Mouse (Mus musculus): Measurements from ENCODE around the gene Troap.
A peak's percentile ranks its signal among the peaks of the same experiment; 100 is the strongest.
"Not testable (repeated sequence)": the region's sequence is repeated elsewhere in the genome, so short reads cannot be mapped to it uniquely, and the experiment has no call there.

Troap gene

DNA sequence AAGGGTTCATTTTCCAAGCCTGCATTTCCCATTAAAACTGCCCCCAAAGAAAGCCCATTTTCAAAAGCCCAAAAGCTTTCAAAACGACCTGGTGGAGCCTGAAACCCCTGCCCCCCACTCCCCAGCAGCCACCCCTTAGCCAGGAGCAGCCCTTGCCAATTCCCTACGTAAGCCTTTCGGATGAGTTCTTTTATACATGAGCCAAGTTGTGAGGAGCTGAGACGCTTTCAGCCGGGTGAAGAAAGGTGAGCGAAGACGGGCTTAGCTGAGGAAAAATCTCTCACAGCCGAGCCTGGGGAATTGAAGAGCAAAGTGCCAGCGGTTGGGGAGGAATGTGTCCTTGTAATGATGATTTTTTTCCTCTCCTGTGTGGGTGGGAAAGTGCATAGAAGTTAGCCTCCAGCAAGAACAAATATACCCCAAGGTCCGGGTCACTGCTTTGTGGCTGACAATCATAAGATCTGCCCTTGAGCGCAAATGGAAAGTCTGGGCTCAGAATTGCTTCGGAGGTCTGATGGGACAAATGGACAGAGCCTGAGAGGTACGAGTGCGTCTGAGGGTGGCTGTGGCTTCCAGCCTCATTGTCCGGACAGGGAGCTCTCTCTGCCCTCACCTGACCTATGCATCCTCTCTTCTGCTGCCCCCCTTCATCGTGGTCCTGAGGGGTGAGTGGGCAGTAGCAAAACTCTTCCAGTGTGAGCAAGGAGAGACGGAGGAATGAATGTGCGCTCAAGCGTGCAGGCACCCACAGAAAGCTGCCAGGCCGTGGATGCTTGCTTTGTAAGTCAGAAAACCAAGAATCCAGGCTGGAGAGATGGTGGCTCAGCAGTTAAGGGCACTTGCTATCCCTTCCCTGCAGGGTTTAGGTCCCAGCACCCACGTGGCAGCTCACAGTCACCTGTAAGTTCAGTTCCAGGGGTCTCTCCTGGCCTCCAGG, 33.2 kb upstream of the Troap start:
- no peak for DNase-seq

DNA sequence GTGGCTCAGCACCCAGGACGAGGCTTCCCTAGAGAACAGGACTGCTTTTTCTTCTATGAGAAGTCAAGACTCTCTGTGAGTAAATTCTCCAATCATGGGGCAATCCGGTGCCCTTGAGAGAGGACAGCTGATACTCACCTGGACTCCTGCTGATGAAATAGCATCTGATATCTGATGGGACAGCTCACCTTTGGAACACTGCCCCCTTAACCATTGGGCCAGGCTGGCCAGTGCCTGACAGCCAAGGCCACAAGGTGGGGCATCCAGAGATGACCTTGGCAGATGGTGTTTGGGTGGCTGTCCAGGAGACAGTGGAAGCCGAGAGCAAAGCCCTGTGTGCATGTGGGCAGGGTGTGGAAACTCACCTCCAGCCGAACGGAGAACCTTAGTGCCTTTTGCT, 32.0 kb upstream of the Troap start:
- no peak for DNase-seq

DNA sequence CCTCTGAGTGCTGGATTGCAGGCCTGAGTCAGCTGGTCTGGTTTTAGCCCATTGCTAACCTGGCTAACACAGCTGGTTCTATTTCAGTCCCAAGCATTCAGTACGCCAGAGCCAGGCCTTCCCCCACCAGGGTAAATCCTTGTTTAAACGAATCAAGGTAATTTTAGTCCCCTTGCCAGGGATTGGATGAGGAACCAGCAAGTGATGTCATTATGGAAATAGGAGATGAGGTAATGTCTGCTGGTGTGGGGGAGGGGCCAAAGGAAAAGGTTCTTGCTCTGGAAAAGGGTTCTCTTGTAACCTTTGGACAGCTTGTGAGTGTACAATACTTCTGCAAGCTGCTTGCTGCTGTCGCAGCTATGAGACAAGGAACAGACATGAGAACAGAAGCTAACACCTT, 29.5 kb upstream of the Troap start:
- no peak for DNase-seq

DNA sequence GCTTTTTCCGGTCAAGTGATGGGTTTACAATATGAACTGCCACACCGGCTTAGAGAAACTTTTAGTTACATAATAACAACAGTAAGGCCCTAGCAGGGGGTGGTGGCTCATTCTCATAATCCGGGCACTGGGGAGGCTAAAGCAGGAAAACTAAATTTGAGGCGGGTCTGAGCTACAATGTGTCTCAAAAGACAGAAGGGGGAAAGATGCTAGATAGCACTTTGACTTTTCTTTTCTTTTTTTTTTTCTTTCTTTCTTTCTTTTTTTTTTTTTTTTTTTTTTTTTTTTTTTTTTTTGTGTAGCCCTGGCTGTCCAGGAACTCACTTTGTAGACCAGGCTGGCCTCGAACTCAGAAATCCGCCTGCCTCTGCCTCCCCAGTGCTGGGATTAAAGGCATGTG, 28.6 kb upstream of the Troap start:
- not testable (repeated sequence) for DNase-seq

DNA sequence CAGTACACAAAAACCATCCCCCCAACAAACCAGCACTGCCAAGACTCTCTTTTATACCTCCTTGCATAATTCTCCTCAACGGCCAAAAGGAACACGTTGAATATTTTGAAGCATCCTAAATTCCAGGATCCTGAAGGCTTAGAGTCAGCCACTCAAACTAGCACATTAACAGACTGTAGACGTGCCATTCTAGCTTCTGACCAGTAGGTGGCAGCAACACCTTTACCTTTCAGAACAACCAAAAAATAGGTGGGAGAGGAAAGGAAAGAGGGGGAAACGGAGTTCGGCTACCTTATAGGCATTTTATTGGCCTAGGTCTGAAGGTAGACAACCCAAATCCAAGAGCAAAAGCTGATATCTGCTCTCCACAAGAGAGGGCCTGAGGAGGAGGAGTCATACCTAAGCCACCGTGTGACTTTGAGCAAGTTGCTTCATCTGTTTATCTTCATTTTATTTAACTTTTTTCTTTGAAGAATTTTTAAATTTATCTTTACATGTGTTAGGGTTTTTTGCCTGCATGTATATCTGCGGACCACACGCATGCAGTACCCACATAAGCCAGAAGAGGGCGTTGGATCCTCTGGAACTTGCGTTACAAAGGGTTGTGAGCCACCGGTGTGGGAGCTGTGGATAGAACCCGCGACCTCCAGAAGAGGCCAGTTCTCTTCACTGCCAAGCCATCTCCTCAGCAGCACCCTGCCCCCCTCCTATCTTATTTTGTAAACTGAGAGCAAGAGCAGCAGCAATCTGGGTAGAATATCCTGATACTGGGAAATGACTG, 24.7 kb upstream of the Troap start:
- DNase-seq: peak; percentile 61 to 69

DNA sequence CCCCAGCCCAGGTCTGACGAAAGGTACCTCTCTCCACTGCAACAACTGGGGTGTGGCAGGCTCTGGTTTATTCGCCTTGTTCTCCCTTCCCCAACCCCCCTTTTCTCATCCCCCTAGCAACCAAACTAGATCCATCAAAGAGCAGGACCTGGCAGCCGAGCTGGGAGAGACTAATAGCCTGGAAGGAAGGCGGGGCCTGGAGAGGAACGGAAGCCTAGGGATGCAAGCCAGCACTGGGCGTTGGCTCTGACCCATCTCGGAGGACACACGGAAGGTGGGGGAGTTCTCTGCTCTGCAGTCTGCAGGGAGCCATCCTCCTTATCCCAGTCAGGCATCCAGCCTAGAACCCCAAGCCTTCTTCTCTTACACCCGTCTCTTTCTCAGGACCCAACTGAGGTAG, 21.0 kb upstream of the Troap start:
- no peak for DNase-seq

DNA sequence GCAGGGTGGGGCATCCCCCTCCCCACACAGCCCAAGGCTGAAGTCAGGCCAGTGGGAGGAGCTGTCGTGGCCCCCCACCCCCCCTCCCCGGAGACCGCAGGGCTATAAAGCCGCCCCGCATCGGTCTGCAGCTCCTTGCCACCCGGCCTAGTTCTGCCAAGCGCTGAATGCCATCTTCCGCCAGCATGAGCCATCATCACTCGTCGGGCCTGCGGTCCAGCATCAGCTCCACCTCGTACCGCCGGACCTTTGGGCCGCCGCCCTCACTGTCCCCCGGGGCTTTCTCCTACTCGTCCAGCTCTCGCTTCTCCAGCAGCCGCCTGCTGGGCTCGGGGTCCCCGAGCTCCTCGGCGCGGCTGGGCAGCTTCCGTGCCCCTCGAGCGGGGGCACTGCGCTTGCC, 19.3 kb upstream of the Troap start, which contains the start of gene Prph:
TSS of gene Prph (plus strand) at position 135 of the 400 bp plus-strand sequence.
- no peak for DNase-seq

DNA sequence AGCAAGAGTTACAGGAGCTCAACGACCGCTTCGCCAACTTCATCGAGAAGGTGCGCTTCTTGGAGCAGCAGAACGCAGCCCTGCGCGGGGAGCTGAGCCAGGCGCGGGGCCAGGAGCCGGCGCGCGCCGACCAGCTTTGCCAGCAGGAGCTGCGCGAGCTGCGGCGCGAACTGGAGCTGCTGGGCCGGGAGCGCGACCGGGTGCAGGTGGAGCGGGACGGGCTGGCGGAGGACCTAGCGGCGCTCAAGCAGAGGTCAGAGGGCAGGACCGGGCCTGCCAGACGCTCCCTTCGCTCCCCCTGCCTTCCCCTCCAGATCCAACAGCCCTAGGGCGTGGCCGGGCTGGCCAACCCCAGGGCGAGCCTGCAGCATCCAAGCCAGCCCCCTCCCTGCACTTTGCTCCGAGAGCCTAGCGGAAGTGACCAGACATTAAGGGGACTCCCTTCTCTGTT, 18.8 kb upstream of the Troap start:
- DNase-seq: peak; percentile 26 to 53

DNA sequence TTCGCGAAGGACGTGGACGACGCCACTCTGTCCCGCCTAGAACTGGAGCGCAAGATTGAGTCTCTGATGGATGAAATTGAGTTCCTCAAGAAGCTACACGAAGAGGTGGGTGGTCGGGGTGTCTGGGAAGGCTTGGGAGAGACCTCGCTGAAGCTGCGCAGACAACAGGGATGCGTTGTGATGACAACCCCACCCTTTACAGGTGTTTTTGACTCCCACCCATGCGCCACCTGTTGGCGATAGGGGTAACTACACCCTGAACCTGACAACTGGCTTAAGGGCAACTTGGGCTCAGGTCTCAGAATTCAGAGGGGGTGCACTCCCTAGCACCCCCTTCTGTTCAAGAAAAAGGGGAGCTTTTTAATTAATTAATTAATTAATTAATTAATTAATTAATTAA, 18.0 kb upstream of the Troap start:
- peak; percentile 31 to 39 for DNase-seq

DNA sequence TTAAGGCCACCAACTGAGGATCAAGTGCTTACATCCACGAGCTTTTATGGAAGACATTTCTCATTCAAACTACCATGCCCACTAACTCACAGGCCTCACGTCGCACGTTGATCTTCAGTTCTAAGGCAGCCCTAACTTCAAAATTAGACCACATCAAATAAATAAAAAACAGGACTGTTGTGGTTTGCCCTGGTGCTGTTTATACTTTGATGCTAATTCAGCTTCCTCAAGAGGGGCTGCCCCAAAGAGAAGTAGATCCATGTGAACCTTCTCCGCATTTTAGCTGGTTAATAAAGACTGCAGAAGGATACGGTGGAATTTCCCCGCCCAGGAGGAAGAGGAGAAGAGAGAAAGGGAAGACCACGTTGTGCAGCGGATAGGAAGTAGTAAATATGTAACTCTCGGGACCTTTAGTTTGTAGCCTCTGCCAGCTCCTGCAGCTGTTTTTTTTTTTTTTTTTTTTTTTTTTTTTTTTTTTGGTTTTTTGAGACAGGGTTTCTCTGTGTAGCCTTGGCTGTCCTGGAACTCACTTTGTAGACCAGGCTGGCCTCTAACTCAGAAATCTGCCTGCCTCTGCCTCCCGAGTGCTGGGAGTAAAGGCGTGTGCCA, 8.7 kb upstream of the Troap start:
- no peak for DNase-seq

DNA sequence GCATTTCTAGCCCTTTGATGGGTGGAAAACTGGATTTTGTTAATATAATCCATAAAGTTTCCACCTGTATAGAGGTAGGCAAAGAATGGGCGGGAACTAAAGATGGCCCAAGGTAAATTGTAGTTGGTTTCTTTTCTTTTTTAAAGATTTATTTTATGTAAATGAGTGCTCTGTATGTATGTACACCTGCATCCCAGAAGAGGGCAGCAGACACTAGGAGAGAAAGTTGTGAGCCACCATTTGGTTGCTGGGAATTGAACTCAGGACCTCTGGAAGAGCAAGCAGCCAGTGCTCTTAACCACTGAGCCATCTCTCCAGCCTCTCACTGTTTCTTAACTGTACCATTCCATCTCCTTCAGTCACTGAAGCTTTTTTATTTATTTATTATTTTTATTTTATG, 2.4 kb upstream of the Troap start:
- DNase-seq: no peak

DNA sequence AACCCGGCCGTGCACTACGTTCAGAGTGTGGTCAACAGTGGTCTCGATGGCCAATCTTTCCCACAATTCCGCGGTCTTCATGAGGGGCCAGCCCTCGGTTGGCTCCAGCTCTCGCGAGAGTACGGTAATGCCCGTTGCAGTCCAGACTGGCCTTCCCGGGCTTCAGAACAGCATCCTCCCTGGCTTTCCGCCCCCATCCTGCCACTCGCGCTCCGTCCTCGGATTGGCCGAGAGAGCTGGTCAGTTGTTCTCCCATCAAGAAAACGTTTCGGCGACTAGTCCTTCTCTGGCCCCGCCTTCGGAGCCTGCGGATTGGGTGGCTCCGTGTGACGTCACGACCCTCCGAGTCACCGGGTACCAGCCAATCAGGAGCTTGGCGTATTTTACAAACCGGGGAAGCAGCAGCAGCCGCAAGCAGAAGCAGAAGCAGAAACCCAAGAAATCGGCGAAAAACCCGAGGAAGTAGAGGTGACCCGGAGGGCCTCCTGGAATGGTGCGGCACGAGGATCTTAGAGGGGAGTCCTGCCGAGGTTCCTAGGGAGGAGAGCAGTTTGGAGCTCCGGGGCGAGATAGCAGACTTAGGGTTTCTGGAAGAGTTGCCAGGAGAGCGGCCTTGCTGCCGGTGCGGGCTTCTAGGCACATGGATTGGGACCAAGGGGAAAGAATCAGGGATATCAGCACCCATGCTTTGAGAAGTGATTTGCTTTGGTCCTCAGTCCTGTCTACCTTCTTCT, 392 bp downstream of the Troap start:
- DNase-seq: peak; percentile 99

DNA sequence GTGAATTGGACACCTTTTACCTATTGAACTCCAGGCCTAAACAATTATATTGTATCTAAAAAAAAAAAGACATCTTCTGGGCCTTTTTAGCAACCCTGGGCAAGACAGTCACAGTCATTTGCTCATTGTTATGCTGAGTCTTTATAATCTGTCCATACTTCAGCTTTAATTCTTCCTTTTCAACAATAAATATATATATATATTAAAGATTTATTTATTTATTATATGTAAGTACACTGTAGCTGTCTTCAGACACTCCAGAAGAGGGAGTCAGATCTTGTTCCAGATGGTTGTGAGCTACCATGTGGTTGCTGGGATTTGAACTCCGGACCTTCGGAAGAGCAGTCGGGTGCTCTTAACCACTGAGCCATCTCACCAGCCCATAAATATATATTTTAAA, 1.6 kb downstream of the Troap start:
- not testable (repeated sequence) for DNase-seq

DNA sequence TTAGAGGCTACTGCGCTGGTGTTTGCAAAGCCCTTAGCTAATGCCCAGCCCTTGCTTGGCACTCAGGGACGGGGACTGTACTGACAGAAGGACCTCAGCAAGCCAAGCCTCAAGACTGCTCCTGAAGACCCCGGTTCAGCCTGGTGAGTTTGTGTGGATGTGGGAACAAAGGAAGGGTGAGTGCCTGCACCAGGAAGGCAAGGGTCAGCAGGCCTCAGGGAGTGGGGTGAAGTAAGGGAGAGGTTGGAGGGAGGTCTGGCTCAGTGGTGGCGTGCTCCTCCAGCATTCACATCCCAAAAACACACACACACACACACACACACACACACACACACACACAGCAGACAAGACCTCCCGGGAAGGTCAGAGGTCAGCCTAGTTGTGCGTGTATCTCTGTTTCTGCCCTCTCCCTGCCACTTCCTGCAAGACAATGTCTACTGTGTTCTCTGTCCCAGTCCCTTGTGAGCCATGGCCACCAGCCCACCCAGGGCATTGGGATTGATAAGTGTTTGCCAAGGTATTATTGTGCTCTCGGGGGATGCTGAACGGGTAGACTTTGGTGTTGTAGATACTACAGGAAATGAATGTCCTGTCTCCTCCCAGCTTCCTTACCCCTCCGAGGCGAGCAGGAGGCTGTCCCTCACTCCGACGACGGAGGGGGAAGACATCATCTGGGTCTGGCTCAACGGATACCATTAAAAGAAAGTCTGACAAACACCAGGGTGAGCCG, 4.0 kb downstream of the Troap start:
- no peak for DNase-seq

DNA sequence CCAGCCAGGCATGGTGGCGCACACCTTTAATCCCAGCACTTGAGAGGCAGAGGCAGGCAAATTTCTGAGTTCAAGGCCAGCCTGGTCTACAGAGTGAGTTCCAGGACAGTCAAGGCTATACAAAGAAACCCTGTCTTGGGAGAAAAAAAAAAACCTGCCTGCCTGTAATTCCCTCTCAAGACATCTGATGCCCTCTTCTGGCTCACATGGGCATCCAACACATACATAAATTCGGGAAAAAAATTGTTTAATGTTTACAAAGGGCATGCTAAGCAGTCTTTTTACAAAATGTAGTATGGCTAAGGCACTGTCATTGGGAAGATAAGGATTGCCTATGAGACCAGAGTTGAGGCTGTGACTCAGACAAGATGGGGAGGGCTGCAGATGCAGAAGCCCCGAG, 5.4 kb downstream of the Troap start:
- no peak for DNase-seq

DNA sequence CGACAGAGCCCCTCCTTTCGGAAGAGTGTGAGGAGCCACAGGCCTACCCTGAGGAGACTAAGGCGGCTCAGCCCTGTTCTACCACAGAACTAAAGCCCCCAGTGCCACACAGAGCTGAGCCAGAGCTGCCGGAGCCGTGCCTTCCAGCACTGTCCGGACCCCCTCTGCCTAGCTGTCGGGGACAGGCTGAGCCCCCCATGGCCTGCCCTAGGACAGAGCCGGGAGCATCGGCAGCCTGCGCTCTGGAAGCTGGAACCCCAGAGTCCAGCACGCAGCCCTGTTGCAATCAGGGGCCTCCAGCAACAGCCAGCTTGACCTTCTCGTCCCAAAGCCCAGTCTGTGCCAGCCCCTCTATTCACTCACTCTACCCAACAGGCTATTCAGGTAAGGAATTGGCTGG, 7.9 kb downstream of the Troap start:
- DNase-seq: no peak

DNA sequence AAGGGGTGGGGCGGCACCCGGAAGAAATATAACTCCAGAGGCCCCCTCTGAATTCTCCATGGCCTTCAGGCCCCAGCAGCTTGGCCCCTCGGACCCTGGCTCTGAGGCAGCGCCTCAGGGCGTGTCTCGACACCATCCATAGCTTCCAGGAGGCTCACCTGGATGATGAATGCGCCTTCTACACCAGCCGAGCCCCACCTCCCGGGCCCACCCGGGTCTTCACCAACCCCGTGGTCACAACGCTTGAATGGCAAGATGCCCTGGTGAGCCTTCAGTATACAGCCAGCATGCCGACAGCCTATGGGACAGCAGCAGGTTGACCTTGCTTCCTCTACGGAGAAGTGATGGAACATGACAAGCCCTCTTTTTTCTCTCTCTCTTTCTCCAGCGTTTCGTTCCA, 8.5 kb downstream of the Troap start:
- DNase-seq: no peak

DNA sequence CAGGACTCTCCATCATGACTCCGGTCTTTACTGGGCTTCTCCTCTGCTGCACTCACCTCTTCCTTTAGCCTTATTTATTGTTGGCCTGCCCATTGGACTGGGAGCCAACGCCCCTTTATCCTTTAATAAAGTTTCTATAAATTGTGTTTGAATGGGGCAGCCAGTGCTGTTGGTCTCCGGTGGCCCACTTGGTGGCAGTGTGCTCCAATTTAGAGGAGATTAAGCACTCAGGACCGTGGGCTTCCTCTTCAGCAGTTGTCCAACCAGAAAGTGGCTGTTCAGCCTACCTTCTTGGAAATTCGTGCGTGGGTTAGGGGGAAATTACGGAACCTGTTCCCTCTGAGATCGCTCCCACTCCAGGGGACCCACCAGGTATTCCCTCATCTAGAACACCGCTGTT, 8.9 kb downstream of the Troap start:
- DNase-seq: peak; percentile 34

DNA sequence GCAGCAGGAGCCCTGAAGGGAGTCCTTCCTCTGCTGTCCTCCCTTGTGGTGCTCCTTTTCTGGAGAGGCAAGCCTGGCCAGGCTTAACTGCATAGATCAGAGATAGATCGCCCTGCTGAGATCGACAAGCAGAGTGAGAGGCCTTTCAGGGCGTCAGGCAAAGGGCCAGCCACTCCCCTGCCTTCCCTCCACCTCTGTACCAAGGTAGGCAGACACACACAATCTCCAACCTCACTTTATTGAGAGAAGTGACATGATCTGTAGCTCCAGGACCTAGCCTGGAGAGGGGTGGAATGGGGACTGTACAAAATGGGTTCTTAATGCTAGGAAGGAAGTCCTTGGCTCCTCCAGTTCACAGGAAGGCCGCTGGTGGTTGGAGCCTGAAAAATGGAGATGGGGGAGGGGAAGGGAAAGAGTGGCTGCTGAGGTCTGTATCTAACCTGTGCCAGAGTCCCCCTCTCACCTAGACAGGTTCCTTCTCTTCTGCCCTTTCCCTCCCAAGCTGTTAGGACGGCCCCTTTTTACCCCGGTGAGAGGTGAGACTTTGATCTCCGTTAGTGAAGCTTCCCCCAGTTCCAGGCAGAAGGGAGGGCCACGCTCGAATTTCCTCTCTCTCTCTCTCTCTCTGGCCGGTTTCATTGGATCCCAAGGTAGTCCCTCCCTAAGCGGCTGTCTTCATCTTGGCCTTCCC, 9.6 kb downstream of the Troap start:
- no peak for DNase-seq

DNA sequence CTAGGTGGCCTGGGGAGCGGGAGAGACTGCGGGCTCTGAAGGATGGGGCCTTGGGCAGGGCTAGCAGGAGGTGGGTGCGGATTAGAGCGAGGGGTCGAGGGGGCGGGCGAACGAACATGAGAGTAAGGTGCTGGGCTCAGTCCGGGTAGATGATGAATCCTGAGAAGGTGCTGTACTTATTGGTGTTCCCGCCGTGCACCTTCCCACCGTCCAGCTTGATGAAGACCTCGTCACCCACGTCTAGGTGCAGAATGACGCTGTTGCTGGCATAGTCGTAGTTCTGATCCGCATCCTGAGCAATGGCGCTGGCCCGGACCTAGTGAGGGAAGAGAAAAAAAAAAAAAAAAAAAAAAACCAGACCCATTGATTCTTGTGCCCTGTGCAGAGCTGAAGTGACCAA, 10.2 kb downstream of the Troap start:
- DNase-seq: no peak

DNA sequence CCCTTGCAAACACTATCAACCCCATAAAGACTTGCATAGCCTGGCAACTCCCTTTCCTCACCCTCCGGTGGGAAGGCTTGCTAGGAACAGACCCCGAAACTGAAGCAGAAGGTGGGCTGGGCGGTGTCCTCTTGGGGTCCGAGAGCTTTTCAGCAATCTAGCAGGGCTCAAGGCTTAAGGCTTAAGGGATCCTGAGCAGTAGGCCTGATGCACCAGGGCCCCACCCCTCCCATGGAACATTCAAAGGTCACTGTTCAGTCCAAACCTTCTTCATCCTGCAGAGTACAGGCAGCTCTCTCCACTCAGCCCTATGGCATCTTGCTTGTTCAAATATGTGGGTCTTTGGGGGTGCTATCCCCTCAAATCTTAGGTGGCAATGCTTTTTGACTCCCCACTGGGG, 11.6 kb downstream of the Troap start:
- DNase-seq: no peak

All from cerebellum, adult 18-20 months (tissue).